Mouse (Mus musculus) adrenal gland, postnatal 10 days (tissue): ENCODE measurements around the gene Igf1. TPM values are rescaled to one million over a fixed set of nuclear protein-coding genes. Genes with fewer than 3 reads are reported as not detected.

Experiments
- DNase-seq: peaks from one replicate; pipeline ENCODE4 v3.0.0; 2021; ENCODE audit warnings: mixed read lengths
- total RNA-seq, 2 experiments: library from RNA; stranded (reverse); gene quantifications; 2 replicates each; pipeline ENCODE4 v1.2.3; 2021

The Igf1 gene
- total RNA-seq, 2 experiments from 2014 or later = 66.7 to 104 TPM

DNA sequence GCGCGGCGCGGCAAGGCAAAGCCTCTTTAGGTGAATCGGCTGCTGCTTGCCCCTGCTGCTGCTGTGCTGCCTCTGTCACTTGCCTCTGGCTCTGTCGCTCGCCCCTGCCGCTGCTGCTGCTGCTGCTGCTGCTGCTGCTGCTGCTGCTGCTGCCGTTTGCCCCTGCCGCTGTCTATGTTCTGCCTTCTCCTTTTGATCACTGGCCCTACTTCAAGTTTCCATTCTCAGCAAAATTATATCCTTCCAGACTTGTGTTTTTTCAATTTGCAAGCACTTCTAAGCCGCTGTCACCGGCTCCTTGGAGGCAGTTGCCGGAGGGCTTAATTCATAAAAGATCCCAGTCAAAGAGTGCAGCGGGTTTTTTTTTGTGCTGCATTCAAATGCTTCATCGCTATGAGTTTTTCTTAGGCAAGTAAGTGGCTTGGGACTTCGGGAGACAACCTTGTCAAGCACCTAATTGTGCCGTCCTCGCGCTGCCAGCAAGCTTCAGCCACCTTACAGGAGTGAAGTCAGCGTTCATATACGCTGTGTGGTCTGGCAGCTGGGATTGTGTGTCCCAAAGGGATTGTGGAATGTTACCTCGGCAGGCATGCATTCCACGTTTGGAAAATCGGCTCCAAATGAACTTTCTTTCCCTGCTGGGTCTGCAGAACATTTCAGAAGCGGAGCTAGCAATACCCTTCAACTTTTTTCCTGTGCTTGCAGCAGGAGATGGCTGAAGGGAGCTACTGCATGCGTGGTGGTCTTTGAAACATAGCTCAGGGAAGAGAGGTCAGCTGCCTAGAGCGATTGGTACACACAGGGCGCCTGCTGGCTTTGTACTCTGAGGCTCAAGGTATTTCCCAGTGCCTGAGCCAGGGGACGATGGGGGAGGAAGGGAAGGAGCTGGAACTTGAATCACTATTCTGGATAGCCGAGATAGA is 2.4 kb downstream of the Igf1 start:
- DNase-seq = peak; percentile 62

DNA sequence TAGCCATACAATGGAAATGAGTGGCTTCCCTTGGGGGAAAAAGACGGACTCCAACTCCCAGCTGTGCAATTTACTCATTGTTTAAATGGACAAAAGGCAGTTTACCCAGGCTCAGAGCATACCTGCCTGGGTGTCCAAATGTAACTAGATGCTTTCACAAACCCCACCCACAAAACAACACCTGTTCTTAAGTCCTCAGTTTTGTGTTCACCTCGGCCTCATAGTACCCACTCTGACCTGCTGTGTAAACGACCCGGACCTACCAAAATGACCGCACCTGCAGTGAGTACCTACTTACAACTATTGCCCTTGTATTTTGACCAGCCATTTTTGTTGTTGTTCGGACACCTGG is 3.0 kb downstream of the Igf1 start:
- no peak for DNase-seq

DNA sequence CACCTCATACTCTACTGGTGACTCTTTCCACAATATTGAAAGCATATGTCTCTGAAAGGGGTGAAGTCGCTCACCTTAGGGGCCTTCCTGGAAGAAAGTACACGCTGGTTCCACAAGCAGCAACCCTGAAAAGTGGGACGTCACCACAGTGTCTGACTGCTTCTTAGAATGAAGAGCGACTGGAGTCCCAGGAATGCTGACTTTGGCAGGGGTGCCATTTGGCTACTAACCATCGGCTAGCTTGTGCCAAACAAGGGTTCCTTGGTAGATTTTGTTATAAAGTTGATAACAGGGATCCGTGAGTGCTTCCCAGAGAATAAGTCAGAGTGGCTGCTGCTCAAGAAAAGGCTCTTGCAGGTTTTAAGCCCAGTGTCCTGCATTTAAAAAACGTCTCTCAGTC is 4.8 kb downstream of the Igf1 start:
- peak; percentile 63 for DNase-seq

DNA sequence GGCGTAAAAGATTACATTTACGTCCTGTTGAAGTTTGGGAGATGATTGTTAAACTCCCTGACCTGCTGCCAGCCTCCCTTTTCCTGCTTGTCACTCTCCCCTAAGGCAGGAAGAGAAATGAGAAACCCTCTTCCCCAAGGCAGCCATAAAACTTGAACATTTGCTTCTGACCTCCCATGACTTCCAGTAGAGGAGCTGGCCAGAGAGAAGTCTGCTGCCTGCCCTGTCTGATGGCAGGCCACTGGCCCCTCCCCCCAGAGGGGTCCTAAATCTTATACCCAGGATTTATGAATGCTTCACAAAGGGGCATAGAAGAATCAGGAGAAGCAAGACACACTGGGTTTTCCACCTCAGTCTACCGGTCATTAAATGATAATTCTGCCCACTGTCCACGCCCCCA is 5.3 kb downstream of the Igf1 start:
- no peak for DNase-seq

DNA sequence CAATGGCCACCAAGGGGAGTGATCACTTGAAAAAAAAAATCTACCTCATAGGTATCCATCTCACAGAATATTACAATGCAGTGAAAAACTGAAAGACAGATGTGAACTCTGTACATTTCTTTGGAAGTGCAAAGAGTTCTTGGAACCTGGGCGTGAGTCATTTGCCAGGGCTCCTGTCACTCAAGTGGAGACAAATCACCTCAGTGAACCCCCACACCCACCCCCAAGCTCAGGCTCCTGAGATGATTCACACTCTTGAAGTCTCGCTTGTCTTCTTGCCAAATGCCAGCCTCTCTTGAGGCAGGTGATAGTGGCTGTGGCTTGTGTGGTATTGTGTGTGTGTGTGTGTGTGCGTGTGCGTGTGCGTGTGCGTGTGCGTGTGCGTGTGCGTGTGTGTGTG is 7.6 kb downstream of the Igf1 start:
- DNase-seq = no peak

DNA sequence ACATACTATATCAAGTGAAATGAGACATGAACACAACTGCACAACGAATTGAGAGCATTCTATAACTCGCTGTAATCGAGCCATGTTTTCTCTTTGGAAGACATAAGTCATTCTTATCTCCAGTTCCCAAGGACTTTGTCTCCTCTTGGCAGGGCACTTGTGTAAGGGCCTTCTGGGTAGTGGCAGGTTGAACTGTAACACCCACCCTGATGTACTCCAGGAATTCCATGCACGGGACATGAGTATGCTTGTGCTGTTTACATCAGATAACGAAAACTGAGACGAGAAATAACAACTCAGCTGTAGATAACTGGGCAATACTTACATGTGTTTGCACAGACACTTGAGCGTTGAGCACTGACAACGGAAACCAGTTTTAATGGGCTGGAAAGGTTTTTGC is 8.4 kb downstream of the Igf1 start:
- no peak for DNase-seq

DNA sequence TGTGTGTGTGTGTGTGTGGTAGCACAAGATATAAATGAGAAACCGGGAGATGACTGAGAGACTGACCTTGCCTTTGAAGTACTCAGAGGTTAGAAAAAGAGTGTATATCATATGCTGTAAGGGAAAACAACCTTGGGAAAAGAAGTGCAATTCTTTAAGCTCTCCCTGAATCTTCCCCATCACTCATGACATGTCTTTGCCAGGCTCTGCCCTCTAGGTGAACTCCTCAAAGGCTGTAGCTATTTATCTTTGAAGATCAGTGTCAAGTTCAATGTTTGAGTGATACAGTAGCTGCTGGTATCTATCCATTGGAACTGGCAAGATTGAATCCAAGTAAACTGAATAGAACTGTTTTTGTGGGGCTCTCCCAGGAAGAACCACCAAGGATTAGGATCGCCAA is 9.2 kb downstream of the Igf1 start:
- DNase-seq = no peak

DNA sequence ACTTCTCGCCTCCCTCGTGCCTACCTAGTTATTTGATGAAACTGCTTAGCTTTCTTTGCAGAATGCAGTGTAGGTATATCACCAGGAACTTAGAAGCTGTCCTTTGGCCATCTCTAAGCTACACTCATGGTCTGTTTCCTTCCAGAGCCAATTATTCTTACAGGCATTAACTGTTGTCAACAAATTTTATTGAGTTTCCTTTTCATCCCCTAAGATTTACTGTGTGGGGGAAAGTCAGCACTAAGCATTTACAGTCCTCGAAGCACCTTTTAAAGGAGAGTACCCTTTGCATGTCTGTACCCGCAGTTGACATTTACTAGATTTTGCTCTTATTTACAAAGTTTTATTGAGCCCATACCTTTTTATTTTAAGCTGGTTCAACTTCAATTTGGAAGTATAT is 9.6 kb downstream of the Igf1 start:
- no peak for DNase-seq

DNA sequence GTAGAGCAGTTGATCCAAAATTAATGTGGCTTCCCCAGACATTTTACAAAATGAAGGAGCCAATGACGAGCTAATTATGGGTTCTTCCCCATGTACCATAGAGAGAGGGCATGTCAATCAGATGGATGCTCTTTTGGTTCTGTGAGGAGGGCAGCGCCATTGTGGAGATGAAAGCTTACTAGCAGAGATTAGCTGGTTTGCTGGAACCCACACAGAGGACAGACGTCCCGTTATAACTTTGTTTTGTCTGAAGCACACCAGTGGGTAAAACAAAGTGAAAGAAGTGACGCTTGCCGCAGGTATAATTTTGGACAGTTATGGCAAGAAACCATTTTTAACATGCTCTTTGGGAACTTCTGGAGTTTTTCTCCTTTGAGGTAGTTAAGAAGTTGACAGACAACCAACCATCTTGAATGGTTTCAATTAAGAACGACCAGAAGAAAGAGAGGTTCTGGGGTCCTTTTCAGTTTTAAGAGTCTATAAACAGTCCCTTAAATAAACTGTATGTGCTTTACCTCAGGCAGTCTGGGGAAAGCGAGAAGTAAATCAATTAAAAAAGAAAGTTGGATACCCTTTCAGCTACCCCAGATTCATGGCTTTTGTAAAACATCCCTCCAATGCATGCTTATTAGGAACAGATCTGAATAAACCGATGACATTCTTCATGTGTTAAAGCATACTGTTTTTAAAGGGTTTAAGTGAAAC is 10.4 kb downstream of the Igf1 start:
- DNase-seq = no peak

DNA sequence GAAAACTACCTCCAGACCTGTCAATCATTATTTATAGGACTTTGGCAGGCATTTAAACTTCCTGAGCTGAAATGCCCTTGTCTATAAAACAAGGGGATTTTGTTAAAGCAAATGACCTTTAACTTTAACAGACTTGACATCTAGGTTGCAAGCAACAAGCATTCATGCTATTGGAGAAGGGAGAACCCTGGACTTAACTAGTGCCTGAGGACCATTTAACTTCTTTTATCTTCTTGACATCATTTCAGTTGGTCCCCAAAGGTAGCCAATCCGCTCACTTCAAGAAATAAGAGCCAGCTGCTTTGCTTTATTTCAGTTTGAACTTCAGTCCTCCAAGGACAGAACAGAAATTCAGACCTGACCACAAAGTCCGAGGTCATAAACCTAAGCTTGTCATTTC is 11.1 kb downstream of the Igf1 start:
- no peak for DNase-seq

DNA sequence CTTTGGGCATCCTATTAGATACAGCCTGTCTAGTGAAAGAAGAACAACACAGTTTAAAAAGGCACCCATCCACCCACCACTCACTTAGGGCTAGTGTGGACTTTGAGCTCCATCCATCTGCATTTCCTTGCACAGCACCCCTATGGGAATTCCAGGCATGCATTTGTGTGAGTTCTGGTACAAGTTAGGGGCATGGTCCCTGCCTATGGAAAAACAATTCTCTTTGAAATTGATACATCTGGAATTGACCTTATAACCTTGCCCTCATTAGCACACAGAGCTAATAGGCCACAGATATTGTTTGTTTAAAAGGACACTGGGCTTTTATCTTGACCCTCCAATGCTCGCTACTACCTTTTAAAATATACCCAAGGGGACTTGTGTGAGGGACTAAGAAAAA is 11.6 kb downstream of the Igf1 start:
- no peak for DNase-seq

DNA sequence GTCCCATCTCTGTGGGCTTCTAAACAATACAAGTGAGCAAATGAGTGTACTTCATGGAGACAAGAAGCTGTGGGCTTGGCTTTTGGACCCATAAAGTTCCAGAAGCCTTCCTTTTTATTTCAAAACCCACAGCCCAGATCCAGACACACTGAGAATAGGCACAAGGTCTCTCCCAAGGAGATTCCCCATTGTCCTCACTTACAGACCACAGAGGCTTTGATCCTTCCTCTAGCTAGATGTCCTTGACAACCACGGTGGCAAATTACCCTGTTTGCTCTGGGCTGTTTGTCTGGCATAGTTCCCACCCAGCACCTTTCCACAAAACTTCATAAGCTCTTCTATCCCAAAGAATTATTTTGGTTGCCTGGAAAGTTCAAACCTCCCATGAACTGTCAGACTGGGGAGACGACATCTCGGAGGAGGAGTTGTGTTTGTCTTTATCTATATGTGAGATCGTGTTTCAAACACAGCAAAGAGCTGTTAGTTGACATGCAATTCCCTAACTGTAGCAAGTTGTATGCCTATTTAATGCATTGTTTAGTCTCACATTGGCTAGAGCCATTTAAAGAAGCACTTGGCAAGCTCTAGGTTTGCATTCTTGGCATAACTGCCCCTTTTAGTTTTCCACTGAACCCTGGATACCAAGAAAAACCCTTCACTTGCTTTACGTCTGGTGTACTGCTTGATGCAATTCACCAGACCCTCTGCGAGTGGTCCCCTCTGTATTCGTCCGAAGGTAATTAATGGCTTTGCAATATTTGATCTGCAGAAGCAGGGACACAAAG is 14.0 kb downstream of the Igf1 start:
- no peak for DNase-seq

DNA sequence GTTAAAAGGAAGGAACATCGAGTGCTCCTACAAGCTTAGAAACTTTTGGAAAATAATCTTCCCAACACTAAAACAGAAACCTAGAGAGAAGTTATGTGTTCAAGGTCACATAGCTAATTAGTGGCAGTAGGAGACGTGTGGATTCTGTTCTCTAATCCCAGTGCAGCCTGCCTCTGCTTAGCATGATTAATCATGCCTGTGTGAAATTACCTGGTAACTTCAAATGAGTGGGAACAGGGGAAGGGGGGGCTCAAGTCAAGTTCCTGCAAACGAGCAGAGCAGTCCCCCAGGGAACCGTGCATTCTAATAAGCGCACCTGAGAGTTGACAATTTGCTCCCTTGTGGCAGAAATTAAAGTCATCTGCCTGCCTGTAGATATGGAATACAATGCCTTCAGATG is 14.8 kb downstream of the Igf1 start:
- no peak for DNase-seq

DNA sequence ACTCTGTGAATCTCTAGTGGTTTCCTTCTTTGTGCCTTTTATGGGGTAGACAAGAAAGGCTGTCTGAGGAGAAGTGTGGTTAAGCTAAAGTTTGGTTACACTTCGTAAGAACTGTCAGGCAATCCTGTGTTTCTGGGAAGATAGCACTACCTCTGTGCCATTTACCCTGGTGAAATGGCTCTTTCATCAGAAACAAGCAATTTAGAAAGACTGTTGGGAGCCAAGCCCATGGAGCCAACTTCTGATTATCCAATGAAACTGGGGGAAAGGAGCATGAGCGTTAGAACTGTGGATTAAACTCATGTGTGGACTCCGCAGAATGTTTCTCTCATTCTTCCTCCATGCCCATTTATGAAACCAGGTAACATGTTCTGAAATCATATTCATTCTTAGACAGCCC is 15.5 kb downstream of the Igf1 start:
- DNase-seq = no peak

DNA sequence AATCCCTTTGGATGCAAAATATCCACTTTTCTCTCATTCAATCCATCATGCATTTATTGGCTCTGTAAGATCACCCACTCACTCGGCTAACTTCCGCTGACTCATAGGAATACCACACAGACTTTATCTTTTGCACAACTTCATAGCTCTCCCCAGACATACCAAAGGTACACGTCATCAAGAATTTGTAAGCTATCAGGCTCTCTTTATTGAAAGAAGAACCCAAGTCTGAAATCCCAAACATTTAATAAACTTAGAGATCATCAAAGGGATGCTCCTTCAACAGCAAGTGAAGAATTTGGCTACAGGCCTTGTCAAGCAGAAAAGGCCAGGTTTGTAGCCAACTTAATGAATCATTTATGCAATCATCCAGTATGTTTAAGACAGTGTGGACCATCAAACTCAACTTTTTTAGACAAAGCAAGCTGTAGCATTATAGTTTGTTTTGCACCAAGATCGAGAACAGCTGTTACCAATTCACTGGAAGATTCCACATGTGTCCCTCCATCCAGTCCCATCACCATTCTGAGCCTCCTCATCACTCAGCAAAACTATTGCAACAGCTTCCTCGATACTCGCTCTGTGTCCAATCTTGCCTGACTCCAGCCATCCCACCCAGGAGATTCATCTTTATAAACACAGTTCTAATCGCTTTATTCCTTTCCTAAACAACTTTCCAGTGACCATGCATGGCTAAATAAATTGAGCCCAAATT is 22.2 kb downstream of the Igf1 start:
- no peak for DNase-seq

DNA sequence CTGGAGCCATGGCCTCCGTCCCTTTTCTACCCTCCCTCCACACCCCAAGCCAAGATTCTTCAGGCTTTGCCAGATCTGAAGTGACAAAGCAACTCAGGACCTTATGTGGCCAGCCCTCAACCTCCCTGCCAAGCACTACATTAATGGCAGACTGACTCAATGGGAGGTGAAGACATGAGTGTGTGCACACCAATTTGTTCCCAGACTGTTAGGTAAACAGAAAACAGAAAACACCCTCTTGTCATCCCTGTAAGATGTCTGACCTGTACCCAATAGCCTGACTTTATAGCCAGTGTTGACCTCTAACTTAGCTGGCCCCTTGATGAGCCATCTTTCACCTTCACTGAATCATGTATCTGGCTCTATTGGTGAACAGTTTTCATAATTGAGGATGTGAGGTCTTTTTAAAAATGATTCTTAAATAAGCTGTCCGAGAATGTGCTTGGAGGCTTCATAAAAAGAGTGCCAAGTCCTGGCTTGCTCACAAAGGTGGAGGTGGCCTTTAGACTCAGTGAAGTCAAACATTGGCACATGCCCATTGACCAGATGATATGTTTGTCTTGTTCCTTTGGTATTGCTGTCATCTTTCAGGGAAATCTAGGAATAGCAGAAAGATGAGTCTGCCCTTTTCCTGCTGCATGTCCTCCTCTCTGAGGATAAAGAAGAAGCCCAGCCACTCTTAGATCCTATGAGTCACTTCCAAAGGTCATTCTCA is 27.4 kb downstream of the Igf1 start:
- DNase-seq = no peak

DNA sequence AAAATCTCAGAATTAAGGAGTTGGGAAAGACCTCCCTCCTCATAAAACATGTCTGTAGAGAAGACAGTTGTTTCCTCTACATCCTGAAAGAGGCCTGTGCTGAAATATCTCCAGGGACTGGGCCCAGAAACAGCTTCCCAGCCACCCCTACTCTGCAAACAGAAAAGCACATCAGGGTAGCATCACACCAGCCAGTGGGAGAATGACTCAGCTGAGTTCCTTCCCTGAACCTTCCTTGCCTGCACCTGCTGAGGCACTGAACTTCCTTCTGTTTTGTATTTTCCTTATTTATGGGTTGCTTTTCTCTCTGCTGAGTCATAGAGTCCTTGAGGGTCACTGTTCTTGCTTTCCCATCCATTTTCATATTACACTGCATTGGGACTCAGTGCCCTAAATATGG is 31.8 kb downstream of the Igf1 start:
- DNase-seq = no peak

DNA sequence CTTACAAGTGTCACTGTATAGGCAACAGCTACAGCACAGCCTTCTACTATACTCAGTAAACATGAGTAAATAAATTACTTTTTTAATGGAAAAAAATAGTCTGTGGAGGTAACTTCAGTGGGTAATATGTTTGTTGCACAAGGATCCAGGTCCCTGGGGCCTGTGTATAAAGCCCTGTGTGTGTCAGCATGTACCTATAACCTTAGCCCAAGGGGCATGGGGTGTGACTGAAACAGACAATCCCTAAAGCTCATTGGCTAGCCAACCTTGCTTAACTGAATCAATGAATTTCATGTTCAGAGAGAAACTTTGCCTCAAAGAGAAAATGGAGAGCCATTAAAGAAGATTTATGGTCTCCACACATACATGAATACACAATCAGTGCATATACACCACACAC is 34.2 kb downstream of the Igf1 start:
- no peak for DNase-seq

DNA sequence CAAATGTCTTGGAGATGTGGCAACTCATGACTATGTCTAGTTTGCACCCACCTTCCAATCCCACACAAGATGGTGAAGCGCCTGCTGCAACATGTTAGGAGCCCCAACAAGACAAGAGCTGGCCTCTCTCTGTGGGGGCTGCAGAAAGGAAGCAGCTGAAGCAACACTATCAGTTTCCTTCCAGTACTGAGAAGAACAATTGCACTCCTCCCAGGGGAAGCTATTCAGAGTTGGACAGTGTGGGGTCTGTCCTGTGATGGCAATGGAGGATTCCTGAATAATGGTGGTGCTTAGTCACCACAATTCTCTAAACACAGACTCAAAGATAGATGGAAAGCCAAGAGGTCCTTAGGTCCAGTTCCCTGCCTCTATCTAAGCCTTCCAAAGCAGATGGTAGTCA is 35.2 kb downstream of the Igf1 start:
- DNase-seq = no peak

DNA sequence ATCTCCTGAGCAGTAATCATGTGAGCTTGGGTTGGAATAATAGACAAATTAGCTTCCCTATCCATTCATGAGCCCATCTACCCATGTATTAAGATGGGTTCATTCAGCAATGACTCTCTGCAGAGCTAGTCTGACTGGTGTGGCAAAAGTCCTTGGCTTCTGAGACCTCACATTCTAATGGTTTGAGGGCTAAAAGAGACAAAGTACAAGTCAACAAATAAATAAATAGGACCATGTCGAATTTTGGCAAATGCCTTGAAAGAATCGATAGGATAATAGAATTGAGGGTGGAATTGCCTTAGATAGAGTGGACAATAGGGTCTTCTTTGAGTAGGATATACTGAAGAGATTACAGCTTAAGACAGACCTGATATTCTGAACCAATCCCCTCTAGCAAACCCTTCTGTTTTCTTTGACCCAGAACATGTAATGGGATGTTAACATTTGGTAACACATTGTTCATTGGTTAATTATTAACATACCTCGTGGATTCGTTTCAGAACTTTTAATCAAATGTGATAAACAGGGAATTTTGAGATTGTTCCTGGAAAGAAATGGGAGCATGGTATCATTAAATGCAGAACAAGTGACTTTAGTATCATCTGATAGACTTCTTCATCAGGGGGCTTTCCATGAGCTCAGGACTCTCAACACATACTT is 36.5 kb downstream of the Igf1 start:
- DNase-seq = no peak

DNA sequence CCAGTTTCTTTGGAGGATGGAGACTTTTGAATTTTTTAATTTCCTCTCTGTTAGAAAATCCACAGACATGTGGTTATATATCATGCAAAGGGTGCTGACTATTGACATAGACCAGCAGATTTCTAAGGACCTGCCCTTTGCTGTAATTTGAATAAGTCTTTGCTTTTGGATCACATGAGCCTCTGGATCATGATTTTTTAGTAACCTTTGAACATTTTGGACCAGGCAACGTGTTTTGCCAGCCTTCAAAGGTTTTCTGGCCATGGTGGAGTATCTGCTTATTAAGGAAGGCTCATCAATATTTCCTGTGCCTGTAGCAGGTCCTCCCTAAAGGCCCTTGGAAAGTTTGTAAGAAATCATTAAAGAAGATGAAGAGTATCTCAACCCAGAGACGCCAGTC is 37.3 kb downstream of the Igf1 start:
- DNase-seq = no peak
